Mouse (Mus musculus): ENCODE data around the gene Ppia. TPM values are rescaled to one million over a fixed set of nuclear protein-coding genes. Genes with fewer than 3 reads are reported as not detected.

Ppia gene
- polyA plus RNA-seq, 1 experiment from 2014 or later = 4,780 TPM

- Histone ChIP-seq H3K4me1 (ENCODE audit: control insufficient read depth, insufficient read depth, low read length) (0 out of 2 replicates have a peak, but pooled peaks cover 3% of the 10 kb centered on the region), H3K36me3 (ENCODE audit: control insufficient read depth, insufficient read depth, low read length) (peaks cover 45% of the 10 kb centered on the region), H3K4me2 (ENCODE audit: low read depth) (no peak overlapping the region), H3K9ac (ENCODE audit: low read length) (no peak overlapping the region), H3K27ac (ENCODE audit: low read depth, low read length) (no peak overlapping the region), H3K27me3 (ENCODE audit: control insufficient read depth, insufficient read depth, low read length) (no peaks in the 10 kb centered on the region), H3K9me3 (ENCODE audit: control insufficient read depth, low read length) (no peaks in the 10 kb centered on the region), H3K4me3 (ENCODE audit: low read depth, low read length) (no peak overlapping the region)
- no peak for ATAC-seq (ENCODE audit: insufficient read depth, low FRiP score, low TSS enrichment)
- WGBS = 96% methylated on average over 10 of the region's 10 CpGs
- no peak for DNase-seq (ENCODE audit: low spot score)
These were observed 17.1 kb upstream of the Ppia start for GRCm38 (mm10) chr11:6398141-6398540.

- Histone ChIP-seq H3K4me1 (ENCODE audit: control insufficient read depth, insufficient read depth, low read length) (peaks cover 9% of the 10 kb centered on the region), H3K9ac (ENCODE audit: low read length) (no peak overlapping the region), H3K27me3 (ENCODE audit: control insufficient read depth, insufficient read depth, low read length) (no peaks in the 10 kb centered on the region), H3K9me3 (ENCODE audit: control insufficient read depth, low read length) (no peaks in the 10 kb centered on the region), H3K4me3 (ENCODE audit: low read depth, low read length) (no peak overlapping the region), H3K27ac (ENCODE audit: low read depth, low read length) (no peak overlapping the region), H3K4me2 (ENCODE audit: low read depth) (no peak overlapping the region), H3K36me3 (ENCODE audit: control insufficient read depth, insufficient read depth, low read length) (peaks cover 51% of the 10 kb centered on the region)
- WGBS = 89% methylated on average over 19 of the region's 19 CpGs
- DNase-seq (ENCODE audit: low spot score) = peak; percentile 53
- ATAC-seq (ENCODE audit: insufficient read depth, low FRiP score, low TSS enrichment) = no peak; the same call in 1 of the 2 replicates
These were observed 12.4 kb upstream of the Ppia start for GRCm38 (mm10) chr11:6402515-6403510.

DNA sequence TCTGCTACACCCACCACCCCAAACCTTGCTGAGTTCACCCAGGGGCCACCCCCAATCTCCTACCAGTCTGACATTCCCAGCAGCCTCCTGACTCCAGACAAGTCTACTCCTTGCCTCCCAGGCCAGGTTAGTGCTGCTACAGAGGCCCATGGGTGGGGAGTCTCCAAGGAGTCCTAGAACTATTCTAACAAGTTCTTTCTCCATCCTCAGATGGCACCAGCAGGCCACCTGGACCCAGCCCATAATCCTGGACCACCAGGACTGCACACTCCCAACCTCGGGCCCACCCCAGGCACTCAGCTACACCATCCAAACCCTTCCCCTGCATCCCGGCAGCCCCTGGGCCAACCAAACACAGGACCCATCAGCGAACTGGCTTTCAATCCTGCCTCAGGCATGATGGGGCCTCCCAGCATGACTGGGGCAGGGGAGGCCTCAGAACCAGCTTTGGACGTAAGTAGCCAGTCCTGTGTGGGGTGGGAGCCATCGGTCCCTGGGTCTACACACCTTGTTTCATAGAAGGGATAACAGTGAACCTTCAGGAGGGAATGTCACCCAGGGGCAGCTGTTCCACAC, 11.3 kb upstream of the Ppia start:
- Histone ChIP-seq H3K27me3 (ENCODE audit: control insufficient read depth, insufficient read depth, low read length) (no peaks in the 10 kb centered on the region), H3K4me1 (ENCODE audit: control insufficient read depth, insufficient read depth, low read length) (peaks cover 9% of the 10 kb centered on the region), H3K4me2 (ENCODE audit: low read depth) (no peak overlapping the region), H3K36me3 (ENCODE audit: control insufficient read depth, insufficient read depth, low read length) (peaks cover 45% of the 10 kb centered on the region), H3K9me3 (ENCODE audit: control insufficient read depth, low read length) (no peaks in the 10 kb centered on the region), H3K27ac (ENCODE audit: low read depth, low read length) (no peak overlapping the region), H3K9ac (ENCODE audit: low read length) (no peak overlapping the region), H3K4me3 (ENCODE audit: low read depth, low read length) (no peak overlapping the region)
- ATAC-seq (ENCODE audit: insufficient read depth, low FRiP score, low TSS enrichment) (no peak), DNase-seq (ENCODE audit: low spot score) (no peak)
- WGBS = 95% methylated on average over 5 of the region's 5 CpGs

DNA sequence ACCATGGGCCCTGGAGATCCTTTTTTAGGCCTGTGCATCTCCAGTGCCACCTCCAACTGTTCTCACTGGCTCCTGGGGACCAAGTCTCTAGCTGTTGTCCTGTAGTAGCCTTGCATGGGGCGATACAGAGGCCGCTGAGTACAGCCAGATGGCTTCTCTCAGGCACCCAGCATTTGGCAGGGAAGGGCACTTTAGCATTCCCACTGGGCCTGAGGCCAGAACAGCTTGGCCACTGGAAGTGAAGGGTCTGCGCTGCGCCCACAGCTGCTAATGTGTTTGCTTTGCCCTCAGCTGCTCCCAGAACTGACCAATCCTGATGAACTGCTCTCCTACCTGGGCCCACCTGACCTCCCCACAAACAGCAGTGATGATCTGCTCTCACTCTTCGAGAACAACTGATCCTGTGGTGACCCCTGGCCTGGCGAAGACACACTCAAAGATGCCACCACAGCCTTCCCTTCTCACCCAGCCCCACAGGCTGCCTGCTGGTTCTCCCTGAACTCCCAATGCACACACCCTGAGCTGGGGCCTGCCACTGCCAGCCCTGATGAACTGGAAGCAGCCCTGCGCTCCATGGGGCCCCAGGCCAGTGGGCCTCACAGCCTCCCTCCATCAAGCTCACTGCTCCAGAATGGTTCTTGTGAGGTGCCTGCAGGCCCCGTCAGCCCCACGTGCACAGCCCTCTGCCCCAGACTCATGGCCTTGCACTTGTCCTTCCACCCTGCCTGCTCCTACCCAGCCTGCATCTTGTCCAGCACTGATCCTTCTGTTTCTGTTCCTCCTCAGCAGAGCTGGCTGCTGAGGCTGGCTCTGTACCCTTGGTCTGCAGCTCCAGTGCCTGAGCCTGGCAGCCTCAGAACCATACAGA, 10.3 kb upstream of the Ppia start:
- no peak overlapping the region for H3K4me2 ChIP-seq (ENCODE audit: low read depth)
- no peaks in the 10 kb centered on the region for H3K27me3 ChIP-seq (ENCODE audit: control insufficient read depth, insufficient read depth, low read length)
- ATAC-seq (ENCODE audit: insufficient read depth, low FRiP score, low TSS enrichment) (no peak), DNase-seq (ENCODE audit: low spot score) (no peak)
- WGBS = 92% methylated on average over 9 of the region's 9 CpGs
- no peak overlapping the region for H3K27ac ChIP-seq (ENCODE audit: low read depth, low read length)
- peaks cover 38% of the 10 kb centered on the region for H3K36me3 ChIP-seq (ENCODE audit: control insufficient read depth, insufficient read depth, low read length)
- H3K9me3 ChIP-seq (ENCODE audit: control insufficient read depth, low read length) = no peaks in the 10 kb centered on the region
- H3K9ac ChIP-seq (ENCODE audit: low read length) = no peak overlapping the region
- no peak overlapping the region for H3K4me3 ChIP-seq (ENCODE audit: low read depth, low read length)
- peaks cover 9% of the 10 kb centered on the region for H3K4me1 ChIP-seq (ENCODE audit: control insufficient read depth, insufficient read depth, low read length)

GRCm38 (mm10) chr11:6405591-6406081, 9.6 kb upstream of the Ppia start:
- H3K4me3 ChIP-seq (ENCODE audit: low read depth, low read length) = no peak overlapping the region
- H3K27me3 ChIP-seq (ENCODE audit: control insufficient read depth, insufficient read depth, low read length) = no peaks in the 10 kb centered on the region
- no peak overlapping the region; the same call in 1 of the 2 replicates for H3K27ac ChIP-seq (ENCODE audit: low read depth, low read length)
- peaks cover 32% of the 10 kb centered on the region for H3K36me3 ChIP-seq (ENCODE audit: control insufficient read depth, insufficient read depth, low read length)
- H3K4me1 ChIP-seq (ENCODE audit: control insufficient read depth, insufficient read depth, low read length) = peaks cover 9% of the 10 kb centered on the region
- 80% methylated on average over 4 of the region's 4 CpGs for WGBS
- no peak for DNase-seq (ENCODE audit: low spot score)
- H3K9me3 ChIP-seq (ENCODE audit: control insufficient read depth, low read length) = no peaks in the 10 kb centered on the region
- no peak overlapping the region for H3K4me2 ChIP-seq (ENCODE audit: low read depth)
- no peak overlapping the region for H3K9ac ChIP-seq (ENCODE audit: low read length)
- no peak for ATAC-seq (ENCODE audit: insufficient read depth, low FRiP score, low TSS enrichment)

DNA sequence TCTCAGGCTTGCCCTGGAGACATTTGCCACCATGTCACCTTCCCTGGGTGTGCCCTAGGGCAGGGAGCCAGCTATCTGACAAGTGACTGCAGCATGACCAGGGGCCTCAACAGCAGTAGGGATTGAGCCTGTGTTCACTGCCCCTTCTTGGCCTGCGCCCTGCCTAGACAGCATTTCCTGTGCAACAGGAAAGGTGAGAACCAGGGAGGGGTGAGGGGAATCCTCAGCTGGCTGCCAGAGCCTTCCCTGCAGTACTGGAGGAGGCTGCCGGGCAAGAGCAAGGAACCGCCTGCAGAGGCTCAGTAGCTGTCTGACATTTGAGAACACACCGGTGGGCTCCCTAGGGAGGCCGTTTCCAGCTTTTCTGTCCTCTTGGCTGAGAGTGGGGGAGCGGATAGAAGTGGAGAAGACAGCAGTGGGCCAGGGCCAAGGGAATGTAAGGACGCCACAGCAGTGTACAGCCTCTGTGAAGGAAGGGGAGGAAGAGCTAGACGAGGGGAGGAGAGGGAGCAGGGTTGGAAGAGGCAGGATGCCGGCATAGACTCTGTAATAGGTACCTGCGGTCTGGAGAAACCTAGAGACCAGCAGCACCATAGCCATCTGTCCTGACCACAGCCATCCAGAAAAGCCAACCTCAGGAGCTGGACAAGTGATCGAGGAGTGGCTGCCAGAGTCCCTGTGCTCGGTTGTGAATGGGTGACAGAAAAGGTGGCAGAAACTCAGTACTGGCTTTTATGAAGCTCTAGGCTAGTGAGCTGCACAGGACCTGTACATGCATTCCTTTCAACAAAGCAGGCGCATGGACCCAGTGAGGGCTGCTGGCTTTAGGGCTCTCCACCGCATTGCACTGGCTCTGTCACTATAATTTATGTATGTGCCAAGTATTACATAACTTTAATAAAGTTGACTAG, 8.7 kb upstream of the Ppia start:
- WGBS = 48% methylated on average over 14 of the region's 14 CpGs
- Histone ChIP-seq H3K4me2 (ENCODE audit: low read depth) (no peak overlapping the region), H3K27me3 (ENCODE audit: control insufficient read depth, insufficient read depth, low read length) (no peaks in the 10 kb centered on the region), H3K4me1 (ENCODE audit: control insufficient read depth, insufficient read depth, low read length) (peaks cover 9% of the 10 kb centered on the region), H3K9ac (ENCODE audit: low read length) (no peak overlapping the region), H3K36me3 (ENCODE audit: control insufficient read depth, insufficient read depth, low read length) (peaks cover 26% of the 10 kb centered on the region), H3K27ac (ENCODE audit: low read depth, low read length) (peak overlapping the region; percentile 54; the same call in 1 of the 2 replicates), H3K4me3 (ENCODE audit: low read depth, low read length) (no peak overlapping the region), H3K9me3 (ENCODE audit: control insufficient read depth, low read length) (no peaks in the 10 kb centered on the region)
- no peak for ATAC-seq (ENCODE audit: insufficient read depth, low FRiP score, low TSS enrichment)
- peak; percentile 60 for DNase-seq (ENCODE audit: low spot score)

GRCm38 (mm10) chr11:6407162-6407621, 8.1 kb upstream of the Ppia start:
- Histone ChIP-seq H3K9me3 (ENCODE audit: control insufficient read depth, low read length) (no peaks in the 10 kb centered on the region), H3K27me3 (ENCODE audit: control insufficient read depth, insufficient read depth, low read length) (no peaks in the 10 kb centered on the region), H3K36me3 (ENCODE audit: control insufficient read depth, insufficient read depth, low read length) (peaks cover 26% of the 10 kb centered on the region), H3K4me1 (ENCODE audit: control insufficient read depth, insufficient read depth, low read length) (peaks cover 9% of the 10 kb centered on the region), H3K9ac (ENCODE audit: low read length) (no peak overlapping the region), H3K27ac (ENCODE audit: low read depth, low read length) (no peak overlapping the region), H3K4me2 (ENCODE audit: low read depth) (no peak overlapping the region), H3K4me3 (ENCODE audit: low read depth, low read length) (no peak overlapping the region)
- WGBS = 80% methylated on average over 3 of the region's 3 CpGs
- ATAC-seq (ENCODE audit: insufficient read depth, low FRiP score, low TSS enrichment) (no peak), DNase-seq (ENCODE audit: low spot score) (no peak)
